Mouse (Mus musculus): Measurements from ENCODE around the gene Psg28. TPM values are rescaled to one million over a fixed set of nuclear protein-coding genes. Genes with fewer than 3 reads are reported as not detected.

Gene Psg28
- polyA plus RNA-seq (2014; fragmentation: Illumina TruSeq; extraction: RNeasy Lipid Tissue Mini Kit (QIAGEN cat#74804); ENCODE audit: low replicate concordance), result not detected

GRCm38 (mm10) chr7:18431941-18432340 is at the start of gene Psg28:
Psg28 (minus strand) TSS chr7:18432041.

Other genes starting within 250 kb of the Psg28 start
- 0.33 TPM for gene Mill1, start 186.7 kb downstream of the Psg28 start, polyA plus RNA-seq (2014; fragmentation: Illumina TruSeq; extraction: RNeasy Lipid Tissue Mini Kit (QIAGEN cat#74804); ENCODE audit: low replicate concordance)
- not detected for gene Psg18, start 77.0 kb downstream of the Psg28 start, polyA plus RNA-seq (2014; fragmentation: Illumina TruSeq; extraction: RNeasy Lipid Tissue Mini Kit (QIAGEN cat#74804); ENCODE audit: low replicate concordance)
- gene Psg26, start 52.1 kb upstream of the Psg28 start, polyA plus RNA-seq (2014; fragmentation: Illumina TruSeq; extraction: RNeasy Lipid Tissue Mini Kit (QIAGEN cat#74804); ENCODE audit: low replicate concordance), result not detected
- 2.3 TPM for gene Psg25, start 100.2 kb upstream of the Psg28 start, polyA plus RNA-seq (2014; fragmentation: Illumina TruSeq; extraction: RNeasy Lipid Tissue Mini Kit (QIAGEN cat#74804); ENCODE audit: low replicate concordance)
- not detected for gene Psg27, start 135.3 kb upstream of the Psg28 start, polyA plus RNA-seq (2014; fragmentation: Illumina TruSeq; extraction: RNeasy Lipid Tissue Mini Kit (QIAGEN cat#74804); ENCODE audit: low replicate concordance)
- not detected for gene Psg23, start 184.5 kb upstream of the Psg28 start, polyA plus RNA-seq (2014; fragmentation: Illumina TruSeq; extraction: RNeasy Lipid Tissue Mini Kit (QIAGEN cat#74804); ENCODE audit: low replicate concordance)
- not detected for gene Psg21, start 224.7 kb upstream of the Psg28 start, polyA plus RNA-seq (2014; fragmentation: Illumina TruSeq; extraction: RNeasy Lipid Tissue Mini Kit (QIAGEN cat#74804); ENCODE audit: low replicate concordance)

Measured in small intestine, adult 10 weeks (tissue).